Mouse (Mus musculus): Measurements from ENCODE around the gene Aspg. TPM values are rescaled to one million over a fixed set of nuclear protein-coding genes. Genes with fewer than 3 reads are reported as not detected.

The Aspg gene
- total RNA-seq, 1 experiment = 12.8 TPM

DNA sequence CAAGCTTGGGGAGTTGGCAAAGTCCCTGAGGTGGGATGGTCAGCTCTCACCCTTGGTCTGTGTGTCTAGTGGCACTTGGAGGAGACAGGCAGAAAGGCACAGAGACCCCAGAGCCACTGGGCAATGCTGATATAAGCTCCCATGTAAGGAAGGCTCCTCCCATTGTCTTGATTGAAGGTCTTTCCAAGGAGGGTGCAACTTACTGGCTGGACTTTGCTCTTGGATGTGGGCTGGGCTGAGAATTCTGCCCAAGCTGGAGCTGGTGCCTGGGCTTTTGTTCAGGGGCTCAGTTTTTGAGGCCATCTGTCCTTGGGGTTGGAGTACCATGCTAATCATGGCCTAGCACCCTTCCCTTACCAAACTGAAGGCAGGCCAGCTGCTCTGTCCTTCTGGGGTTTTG lies 52.3 kb downstream of the Aspg start:
- Histone ChIP-seq H3K4me3 (ENCODE audit: insufficient read depth in 1 of 2, low read depth in 1 of 2, low read length in 2 of 2, poor library complexity in 1 of 2, severe bottlenecking in 1 of 2) (no peak overlapping the region), H3K9ac (ENCODE audit: insufficient read depth, low read depth, low read length, poor library complexity, severe bottlenecking) (no peak overlapping the region), H3K27ac (ENCODE audit: insufficient read depth, low read depth, low read length, poor library complexity, severe bottlenecking) (no peak overlapping the region), H3K4me1 (ENCODE audit: control insufficient read depth in 2 of 2, insufficient read depth in 2 of 2, low read length in 2 of 2, poor library complexity in 1 of 2) (peaks cover 0 to 19% of the 10 kb centered on the region in 2 experiments; a peak in 1 of 4 replicates), H3K9me3 (ENCODE audit: control insufficient read depth, insufficient read depth, low read depth, low read length) (no peaks in the 10 kb centered on the region), H3K36me3 (ENCODE audit: control insufficient read depth, insufficient read depth, low read length, poor library complexity, severe bottlenecking) (peaks cover 5% of the 10 kb centered on the region; the same call in 1 of the 2 replicates)
- in situ Hi-C loops (cut with MboI; ENCODE audit: low sequenced_read_pairs in 2 of 2, unreplicated experiment in 2 of 2) = no loop called here
- DNase-seq (ENCODE audit: low read depth, low spot score) = no peak
- TF ChIP-seq ZC3H11A (IDR thresholded peaks at IDR 0.05; ENCODE audit: borderline replicate concordance, low read depth, low read length) (no peak), CHD2 (IDR thresholded peaks at IDR 0.05; ENCODE audit: low read depth, low read length) (no peak), MAFK (IDR thresholded peaks at IDR 0.05; ENCODE audit: insufficient read depth, low read depth, low read length) (no peak)

DNA sequence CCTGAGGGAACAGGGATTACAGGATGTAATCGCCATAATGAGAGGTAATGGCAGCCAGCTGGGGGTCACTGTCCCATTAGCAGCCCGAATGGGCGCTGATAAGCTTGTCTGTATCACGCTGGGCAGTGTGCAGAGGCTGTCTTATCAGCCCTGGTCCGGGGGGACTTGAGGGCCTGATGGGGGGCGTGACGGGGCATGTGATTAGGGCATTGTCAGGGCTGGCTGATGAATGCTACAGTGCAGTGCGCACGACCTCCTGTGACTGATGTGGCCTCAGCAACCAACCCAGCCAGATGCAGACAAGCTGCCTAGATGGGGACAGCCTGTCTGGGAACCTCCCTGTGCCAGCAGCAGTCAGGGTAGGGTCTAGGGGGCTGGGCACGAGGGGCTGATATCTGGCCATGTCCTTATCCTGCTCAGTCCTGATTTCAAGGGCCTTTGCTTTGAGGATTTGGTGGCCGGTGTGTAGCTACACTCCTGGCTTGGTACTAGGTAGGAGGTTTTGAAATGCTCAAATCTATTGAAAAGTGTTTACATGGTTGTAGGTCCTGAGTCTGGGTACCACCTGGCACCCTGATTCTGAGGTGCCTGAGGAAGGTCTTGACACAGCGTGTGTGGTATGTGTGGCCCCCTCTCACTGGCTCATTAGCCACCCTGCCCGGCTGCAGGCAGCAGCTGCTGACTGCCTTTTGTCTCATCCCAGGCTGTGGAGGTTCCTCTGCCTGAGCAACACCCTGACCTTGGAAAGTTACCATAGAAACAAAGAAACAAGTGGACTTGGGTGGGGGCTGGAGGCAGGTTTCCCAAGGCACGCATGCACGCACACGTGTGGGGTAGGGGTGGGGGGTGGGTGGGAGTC lies 57.7 kb downstream of the Aspg start:
- H3K27ac ChIP-seq (ENCODE audit: insufficient read depth, low read depth, low read length, poor library complexity, severe bottlenecking) = no peak overlapping the region; the same call in 1 of the 2 replicates
- no peak overlapping the region for H3K9ac ChIP-seq (ENCODE audit: insufficient read depth, low read depth, low read length, poor library complexity, severe bottlenecking)
- in situ Hi-C loops (cut with MboI; ENCODE audit: low sequenced_read_pairs in 2 of 2, unreplicated experiment in 2 of 2) = no loop called here
- no peaks in the 10 kb centered on the region for H3K36me3 ChIP-seq (ENCODE audit: control insufficient read depth, insufficient read depth, low read length, poor library complexity, severe bottlenecking)
- DNase-seq (ENCODE audit: low read depth, low spot score) = no peak
- TF ChIP-seq HCFC1 (IDR thresholded peaks at IDR 0.05; ENCODE audit: borderline replicate concordance, insufficient read depth, low read length) = no peak
- no peak for TF ChIP-seq CHD2 (IDR thresholded peaks at IDR 0.05; ENCODE audit: low read depth, low read length)
- no peak for TF ChIP-seq MAFK (IDR thresholded peaks at IDR 0.05; ENCODE audit: insufficient read depth, low read depth, low read length)
- no peak for TF ChIP-seq ZNF384 (IDR thresholded peaks at IDR 0.05; ENCODE audit: low read depth, low read length)
- peaks cover 3 to 25% of the 10 kb centered on the region in 2 experiments for H3K4me1 ChIP-seq (ENCODE audit: control insufficient read depth in 2 of 2, insufficient read depth in 2 of 2, low read length in 2 of 2, poor library complexity in 1 of 2)
- no peaks in the 10 kb centered on the region for H3K9me3 ChIP-seq (ENCODE audit: control insufficient read depth, insufficient read depth, low read depth, low read length)
- no peak overlapping the region for H3K4me3 ChIP-seq (ENCODE audit: insufficient read depth in 1 of 2, low read depth in 1 of 2, low read length in 2 of 2, poor library complexity in 1 of 2, severe bottlenecking in 1 of 2)

DNA sequence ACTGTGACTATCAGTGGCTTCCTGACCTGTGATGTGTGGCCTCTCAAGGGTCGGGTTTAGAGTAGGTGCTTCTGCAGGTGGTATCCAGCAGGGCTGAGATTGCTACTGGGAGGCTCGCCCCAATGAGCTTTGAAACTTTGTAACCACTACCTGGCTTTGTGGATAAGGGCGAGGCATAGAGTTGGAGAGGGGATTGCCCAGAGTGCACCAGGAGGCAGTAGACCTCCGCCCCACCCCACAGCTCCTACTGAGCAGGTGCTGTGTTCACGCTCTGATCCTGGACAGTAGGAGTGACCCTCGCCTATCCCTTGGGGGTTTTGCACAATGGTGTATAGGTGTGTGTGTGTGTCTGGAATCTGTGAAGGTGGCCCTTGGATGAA lies 58.4 kb downstream of the Aspg start:
- no peaks in the 10 kb centered on the region for H3K36me3 ChIP-seq (ENCODE audit: control insufficient read depth, insufficient read depth, low read length, poor library complexity, severe bottlenecking)
- no peak overlapping the region for H3K9ac ChIP-seq (ENCODE audit: insufficient read depth, low read depth, low read length, poor library complexity, severe bottlenecking)
- no peak for DNase-seq (ENCODE audit: low read depth, low spot score)
- H3K4me1 ChIP-seq (ENCODE audit: control insufficient read depth in 2 of 2, insufficient read depth in 2 of 2, low read length in 2 of 2, poor library complexity in 1 of 2) = peaks cover 3 to 30% of the 10 kb centered on the region in 2 experiments
- TF ChIP-seq CHD2 (IDR thresholded peaks at IDR 0.05; ENCODE audit: low read depth, low read length) (no peak), HCFC1 (IDR thresholded peaks at IDR 0.05; ENCODE audit: borderline replicate concordance, insufficient read depth, low read length) (no peak), ZNF384 (IDR thresholded peaks at IDR 0.05; ENCODE audit: low read depth, low read length) (no peak), MAFK (IDR thresholded peaks at IDR 0.05; ENCODE audit: insufficient read depth, low read depth, low read length) (no peak), ZC3H11A (IDR thresholded peaks at IDR 0.05; ENCODE audit: borderline replicate concordance, low read depth, low read length) (no peak)
- H3K27ac ChIP-seq (ENCODE audit: insufficient read depth, low read depth, low read length, poor library complexity, severe bottlenecking) = no peak overlapping the region
- in situ Hi-C loops (cut with MboI; ENCODE audit: low sequenced_read_pairs in 2 of 2, unreplicated experiment in 2 of 2) = no loop called here
- H3K4me3 ChIP-seq (ENCODE audit: insufficient read depth in 1 of 2, low read depth in 1 of 2, low read length in 2 of 2, poor library complexity in 1 of 2, severe bottlenecking in 1 of 2) = no peak overlapping the region
- H3K9me3 ChIP-seq (ENCODE audit: control insufficient read depth, insufficient read depth, low read depth, low read length) = no peaks in the 10 kb centered on the region

DNA sequence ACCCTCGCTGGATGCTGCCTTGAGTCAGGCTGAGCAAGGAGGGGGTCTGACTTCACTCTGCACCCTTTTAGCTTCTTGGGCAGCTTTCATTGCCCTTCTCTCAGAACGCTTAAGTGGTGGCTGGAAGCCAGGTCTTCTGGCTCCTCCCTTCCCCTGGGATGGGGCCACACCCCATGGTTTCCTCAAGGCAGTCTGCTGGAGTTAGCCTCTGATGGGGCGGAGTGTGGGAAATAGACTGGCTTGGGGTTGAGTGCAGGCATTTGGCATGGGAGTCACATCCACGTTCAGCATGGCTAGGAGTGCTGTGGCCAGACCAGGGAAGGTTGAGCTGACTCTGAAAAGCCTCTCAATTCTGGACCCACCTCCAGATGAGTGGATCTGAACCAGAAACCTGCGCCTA lies 62.8 kb downstream of the Aspg start:
- H3K27ac ChIP-seq (ENCODE audit: insufficient read depth, low read depth, low read length, poor library complexity, severe bottlenecking) = no peak overlapping the region

More for the DNA sequence above, 62.8 kb downstream of the Aspg start:
- H3K9me3 ChIP-seq (ENCODE audit: control insufficient read depth, insufficient read depth, low read depth, low read length) = no peaks in the 10 kb centered on the region
- DNase-seq (ENCODE audit: low read depth, low spot score) = no peak
- H3K9ac ChIP-seq (ENCODE audit: insufficient read depth, low read depth, low read length, poor library complexity, severe bottlenecking) = no peak overlapping the region
- peaks cover 2 to 47% of the 10 kb centered on the region in 2 experiments for H3K4me1 ChIP-seq (ENCODE audit: control insufficient read depth in 2 of 2, insufficient read depth in 2 of 2, low read length in 2 of 2, poor library complexity in 1 of 2)
- in situ Hi-C loops (cut with MboI; ENCODE audit: low sequenced_read_pairs in 2 of 2, unreplicated experiment in 2 of 2) = no loop called here
- TF ChIP-seq MAFK (IDR thresholded peaks at IDR 0.05; ENCODE audit: insufficient read depth, low read depth, low read length) = no peak
- no peak for TF ChIP-seq ZNF384 (IDR thresholded peaks at IDR 0.05; ENCODE audit: low read depth, low read length)
- H3K4me3 ChIP-seq (ENCODE audit: insufficient read depth in 1 of 2, low read depth in 1 of 2, low read length in 2 of 2, poor library complexity in 1 of 2, severe bottlenecking in 1 of 2) = no peak overlapping the region
- no peaks in the 10 kb centered on the region; the same call in 1 of the 2 replicates for H3K36me3 ChIP-seq (ENCODE audit: control insufficient read depth, insufficient read depth, low read length, poor library complexity, severe bottlenecking)
